Mouse (Mus musculus) liver, postnatal 0 days (tissue): Measurements from ENCODE around the gene Relb. TPM values are rescaled to one million over a fixed set of nuclear protein-coding genes. Genes with fewer than 3 reads are reported as not detected.
A peak's percentile ranks its signal among the peaks of the same experiment; 100 is the strongest.

ENCODE experiments used
- ATAC-seq: fragments of 200-750 bp; cut with Nextera tagmentation; 2 replicates; pipeline ENCODE4 v1.8.0; 2017; ENCODE audit warnings: mild to moderate bottlenecking, moderate library complexity
- DNase-seq: peaks from one replicate; pipeline ENCODE4 v3.0.0-alpha.2; 2016
- H3K27ac ChIP-seq: fragments of 300-500 bp; sonication (generic); 2 replicates; pipeline ENCODE4 v1.5.1; 2014; ENCODE audit warnings: antibody characterized with exemption, moderate library complexity, mild to moderate bottlenecking, low read depth
- H3K27me3 ChIP-seq: fragments of 300-500 bp; sonication (generic); 2 replicates; pipeline ENCODE4 v1.6.1; 2014; ENCODE audit warnings: low read length, control low read depth, mixed read lengths; ENCODE audit not compliant: insufficient read depth
- H3K36me3 ChIP-seq: fragments of 300-500 bp; sonication (generic); replicated peaks from 2 replicates; pipeline ENCODE4 v1.6.1; 2014; ENCODE audit warnings: mild to moderate bottlenecking, control low read depth, low read length, moderate library complexity, mixed read lengths; ENCODE audit not compliant: insufficient read depth
- H3K4me1 ChIP-seq: fragments of 300-500 bp; sonication (generic); 2 replicates; pipeline ENCODE4 v1.6.1; 2014; ENCODE audit warnings: antibody characterized with exemption, mild to moderate bottlenecking, control low read depth; ENCODE audit not compliant: insufficient read depth
- H3K4me2 ChIP-seq: fragments of 300-500 bp; sonication (generic); 2 replicates; pipeline ENCODE4 v1.6.1; 2014; ENCODE audit warnings: low read depth, mild to moderate bottlenecking, low read length, moderate library complexity, mixed read lengths
- H3K4me3 ChIP-seq: fragments of 300-500 bp; sonication (generic); 2 replicates; pipeline ENCODE4 v1.5.1; 2014; ENCODE audit warnings: low read depth, low read length
- H3K9ac ChIP-seq: fragments of 300-500 bp; sonication (generic); replicated peaks from 2 replicates; pipeline ENCODE4 v1.6.1; 2014; ENCODE audit warnings: mild to moderate bottlenecking, moderate library complexity
- H3K9me3 ChIP-seq: fragments of 300-500 bp; sonication (generic); 2 replicates; pipeline ENCODE4 v1.6.1; 2016; ENCODE audit warnings: mild to moderate bottlenecking, control low read depth, low read length, mixed read lengths
- CTCF ChIP-seq: sonication (generic); IDR thresholded peaks from 2 replicates; pipeline ENCODE4 v1.5.1; 2016; ENCODE audit warnings: antibody characterized with exemption, low read depth
- EP300 ChIP-seq: IDR thresholded peaks from 2 replicates; pipeline ENCODE4 v1.6.1; 2016; ENCODE audit warnings: antibody characterized with exemption, low read depth, mild to moderate bottlenecking
- WGBS: fragments of 180-500 bp; shearing (Covaris S2); extraction: QIAGEN DNeasy Blood & Tissue Kit; methylation state at CpG from one replicate; pipeline ENCODE4 v1.1.7; 2014; ENCODE audit not compliant: insufficient replicate concordance; 5-methylcytosine and 5-hydroxymethylcytosine counted together
- polyA plus RNA-seq: library from polyadenylated mRNA; unstranded; fragments of >200 nt; fragmentation: Nextera tagmentation; extraction: Ambion mirVana; gene quantifications from 2 replicates; pipeline ENCODE4 v1.2.1, GENCODE M21; 2015

Gene Relb
- polyA plus RNA-seq, 1 experiment from 2014 or later, result 2.3 TPM

DNA sequence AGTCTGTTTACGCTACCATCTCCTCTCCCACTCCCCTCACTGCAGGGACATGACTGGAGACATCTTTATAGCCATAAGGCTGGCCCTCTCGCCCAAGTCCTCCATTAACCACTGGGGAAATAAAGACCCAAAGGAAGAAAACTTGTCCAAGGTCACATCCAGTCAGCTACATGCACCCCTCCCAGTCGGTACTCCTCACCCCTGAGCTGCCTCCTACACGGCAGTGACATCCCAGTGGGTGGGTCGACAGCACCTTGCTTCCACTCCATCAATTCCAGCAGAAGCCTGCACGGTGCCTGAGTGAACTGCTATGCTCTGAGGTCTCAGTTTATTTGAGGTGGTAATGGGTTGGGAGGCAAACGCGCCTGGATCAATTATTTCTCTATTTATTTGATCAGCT, 34.7 kb upstream of the Relb start:
- ATAC-seq, result no peak
- DNase-seq, result no peak

DNA sequence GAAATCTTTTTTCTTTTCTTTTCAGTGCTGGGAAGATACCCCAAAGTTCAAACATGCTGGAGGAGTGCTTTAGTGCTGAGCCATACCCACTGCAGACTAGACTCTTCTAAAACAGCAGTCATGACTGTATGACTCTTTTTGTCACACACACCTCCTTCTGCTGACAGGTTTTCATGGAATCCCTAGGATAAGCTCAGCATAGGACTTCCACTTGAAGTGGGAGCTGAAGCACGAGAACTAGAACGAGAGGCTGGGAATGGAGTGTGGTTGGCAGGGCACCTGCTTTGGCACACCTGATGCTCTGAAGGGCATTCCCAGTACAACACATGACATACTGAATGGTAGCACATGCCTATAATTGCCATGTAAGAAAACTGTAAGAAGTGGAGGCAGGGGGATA, 23.4 kb upstream of the Relb start:
- no peaks in the 10 kb centered on the region; the same call in 1 of the 2 replicates for H3K4me1 ChIP-seq
- H3K27me3 ChIP-seq, result no peaks in the 10 kb centered on the region
- DNase-seq (no peak), ATAC-seq (no peak)
- H3K9ac ChIP-seq, result no peak overlapping the region
- H3K36me3 ChIP-seq, result peaks cover 61% of the 10 kb centered on the region
- H3K9me3 ChIP-seq, result no peaks in the 10 kb centered on the region
- no peak for TF ChIP-seq CTCF
- TF ChIP-seq EP300, result no peak
- H3K27ac ChIP-seq, result no peak overlapping the region
- WGBS, result 89% methylated on average over 2 of the region's 2 CpGs
- no peak overlapping the region for H3K4me2 ChIP-seq
- no peak overlapping the region for H3K4me3 ChIP-seq

More for the DNA sequence above, 34.7 kb upstream of the Relb start:
- Histone ChIP-seq H3K27me3 (no peaks in the 10 kb centered on the region), H3K4me1 (peaks cover 28% of the 10 kb centered on the region), H3K27ac (no peak overlapping the region; the same call in 1 of the 2 replicates), H3K9me3 (no peaks in the 10 kb centered on the region), H3K4me2 (peak overlapping the region; percentile 91), H3K9ac (peak overlapping the region; percentile 99), H3K36me3 (peaks cover 17% of the 10 kb centered on the region), H3K4me3 (peak overlapping the region; percentile 98)
- TF ChIP-seq EP300 (no peak), CTCF (no peak)
- 15% methylated on average over 8 of the region's 8 CpGs for WGBS

DNA sequence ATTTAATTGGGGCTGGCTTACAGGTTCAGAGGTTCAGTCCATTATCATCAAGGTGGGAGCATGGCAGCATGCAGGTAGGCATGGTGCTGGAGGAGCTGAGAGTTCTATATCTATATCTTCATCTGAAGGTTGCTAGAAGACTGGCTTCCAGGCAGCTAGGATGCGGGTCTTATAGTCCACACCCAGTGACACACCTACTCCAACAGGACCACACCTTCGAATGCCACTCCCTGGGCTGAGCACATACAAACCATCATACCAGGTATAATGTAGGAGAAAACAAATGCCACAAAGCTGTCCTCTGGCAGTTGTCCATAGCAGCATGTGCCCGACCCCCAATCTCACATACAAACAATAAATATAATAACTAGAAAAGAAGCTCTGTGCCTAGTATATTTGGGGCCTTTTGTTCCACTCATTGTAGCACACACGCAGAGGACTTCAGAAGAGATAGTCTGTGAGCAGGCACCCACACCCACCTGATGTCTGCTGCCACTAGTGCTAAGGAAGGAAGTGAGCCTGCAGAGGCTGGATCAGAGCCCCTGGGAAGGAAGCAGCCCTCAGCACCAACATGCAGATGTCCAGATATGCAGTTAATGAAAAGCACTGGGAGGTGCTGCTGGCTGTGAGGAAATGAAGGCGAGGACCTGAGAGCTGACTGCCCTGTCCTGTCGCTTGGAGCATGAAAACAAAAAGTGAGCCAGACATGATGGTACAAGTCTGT, 22.0 kb upstream of the Relb start:
- 56% methylated on average over 6 of the region's 6 CpGs for WGBS
- H3K4me2 ChIP-seq, result no peak overlapping the region

DNA sequence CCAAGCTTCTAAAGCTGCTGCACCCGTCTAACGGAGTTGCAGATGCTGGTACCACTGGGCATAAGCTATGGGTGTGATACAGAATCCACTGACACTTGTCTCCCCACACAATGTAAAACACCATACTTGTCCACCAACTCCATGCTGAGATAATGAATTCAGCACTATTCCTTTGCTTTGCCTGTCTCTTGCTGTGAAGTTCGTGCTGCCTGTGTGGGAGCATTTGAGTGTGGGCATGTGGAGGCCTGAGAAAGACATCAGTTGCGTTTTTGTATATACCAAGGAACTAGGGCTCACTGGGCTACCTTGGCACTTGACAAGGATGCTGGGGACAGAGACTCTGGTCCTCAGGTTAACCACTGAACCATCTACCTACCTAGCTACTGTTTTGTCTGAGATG, 12.0 kb upstream of the Relb start:
- Histone ChIP-seq H3K9ac (no peak overlapping the region), H3K4me2 (no peak overlapping the region), H3K4me1 (no peaks in the 10 kb centered on the region), H3K36me3 (peaks cover 85% of the 10 kb centered on the region), H3K27ac (no peak overlapping the region), H3K27me3 (no peaks in the 10 kb centered on the region), H3K4me3 (no peak overlapping the region), H3K9me3 (no peaks in the 10 kb centered on the region)
- ATAC-seq (no peak), DNase-seq (no peak)
- TF ChIP-seq EP300 (no peak), CTCF (no peak)
- WGBS, result 94% methylated on average over 4 of the region's 4 CpGs

More for the DNA sequence above, 22.0 kb upstream of the Relb start:
- Histone ChIP-seq H3K9me3 (no peaks in the 10 kb centered on the region), H3K27me3 (no peaks in the 10 kb centered on the region), H3K4me3 (no peak overlapping the region), H3K27ac (no peak overlapping the region), H3K4me1 (no peaks in the 10 kb centered on the region; the same call in 1 of the 2 replicates), H3K36me3 (peaks cover 58% of the 10 kb centered on the region), H3K9ac (no peak overlapping the region)
- DNase-seq (no peak), ATAC-seq (no peak)
- TF ChIP-seq EP300 (no peak), CTCF (no peak)

DNA sequence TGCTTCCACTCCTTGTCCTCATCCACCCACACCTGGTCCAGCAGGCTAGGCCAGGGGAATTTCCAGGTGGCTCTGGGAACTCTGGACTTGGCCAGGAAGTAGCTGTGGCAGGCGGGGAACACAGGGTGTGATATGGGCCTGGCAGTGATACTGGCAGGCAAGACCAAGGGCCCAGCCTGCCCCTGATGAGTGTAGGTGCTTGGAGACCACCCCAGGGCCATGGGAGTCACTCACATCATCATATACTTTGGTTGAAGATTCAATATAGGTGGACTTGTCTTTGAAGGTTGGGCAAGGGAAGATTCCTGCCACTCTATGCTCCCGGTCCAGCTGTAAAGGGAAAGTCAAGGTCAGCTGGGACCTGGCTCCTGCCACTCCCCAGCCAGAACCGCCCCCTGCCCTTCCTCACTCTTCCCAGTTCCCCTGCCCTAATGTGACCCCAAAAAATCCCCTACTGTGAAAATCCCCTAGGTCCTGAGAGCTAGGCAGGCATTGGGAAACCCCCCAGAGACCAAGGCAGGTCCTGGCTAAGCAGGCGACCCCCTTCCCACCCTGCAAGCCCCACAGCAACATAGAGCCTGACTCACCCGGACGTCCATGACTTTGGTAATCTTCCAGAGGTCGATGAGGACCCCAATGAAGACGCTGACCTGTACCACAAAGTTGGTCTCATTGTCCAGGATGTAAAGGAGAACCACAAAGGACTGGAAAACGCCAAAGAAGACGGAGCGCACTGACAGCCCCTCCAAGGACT, 6.0 kb upstream of the Relb start:
- 81% methylated on average over 11 of the region's 11 CpGs for WGBS
- Histone ChIP-seq H3K4me2 (no peak overlapping the region), H3K9ac (no peak overlapping the region), H3K27me3 (no peaks in the 10 kb centered on the region), H3K4me1 (no peaks in the 10 kb centered on the region), H3K9me3 (no peaks in the 10 kb centered on the region), H3K27ac (no peak overlapping the region), H3K36me3 (peaks cover 69% of the 10 kb centered on the region), H3K4me3 (no peak overlapping the region)
- no peak for ATAC-seq
- no peak for DNase-seq
- no peak for TF ChIP-seq CTCF
- TF ChIP-seq EP300, result no peak

DNA sequence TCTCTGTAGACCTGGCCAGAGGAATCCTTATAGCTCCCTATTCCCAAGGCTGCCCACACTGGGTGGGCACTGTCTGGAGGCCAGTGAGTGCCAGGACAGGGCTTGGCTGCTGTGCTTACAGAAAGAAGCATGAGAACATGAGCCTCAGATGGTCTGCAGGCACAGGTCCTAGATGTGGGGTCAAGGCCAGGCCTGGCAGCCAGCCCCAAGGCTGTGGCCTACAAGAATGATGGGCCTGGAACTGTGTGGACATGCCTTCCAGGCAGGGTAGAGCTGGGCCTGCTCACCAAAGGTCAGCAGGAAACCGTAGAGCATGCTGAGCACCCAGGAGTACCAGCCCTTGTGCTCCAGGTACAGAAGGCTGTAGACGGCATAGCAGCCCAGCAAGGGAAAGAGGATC, 5.4 kb upstream of the Relb start:
- Histone ChIP-seq H3K4me2 (no peak overlapping the region), H3K4me1 (peaks cover 4% of the 10 kb centered on the region; the same call in 1 of the 2 replicates), H3K4me3 (no peak overlapping the region), H3K9ac (no peak overlapping the region), H3K27me3 (no peaks in the 10 kb centered on the region), H3K36me3 (peaks cover 65% of the 10 kb centered on the region), H3K27ac (no peak overlapping the region), H3K9me3 (no peaks in the 10 kb centered on the region)
- no peak for TF ChIP-seq EP300
- no peak for TF ChIP-seq CTCF
- DNase-seq, result no peak
- no peak for ATAC-seq
- WGBS, result 77% methylated on average over 2 of the region's 2 CpGs
